ENCODE assay signal across 9 mouse cellular contexts in genomic region chr16:17489469-17490111, GRCm38 (mm10). TPM values are rescaled to one million over a fixed set of nuclear protein-coding genes. Genes with fewer than 3 reads are reported as not detected.
DNase-seq lines count a peak whose midpoint lies in the region; ATAC-seq and TF ChIP-seq lines count a peak whose summit lies in the region.
"Had no signal": no experiment of that assay in that cellular context is flagged by ENCODE, and none has a peak within 500 bp of the region (broad histone marks: within the 10 kb centered on the region; RNA-seq: fewer than 3 reads in every experiment).

Gene Aifm3, plus strand, starts transcription at chr16:17489611.

- ATAC-seq in embryonic facial prominence, embryonic 13.5 days (ENCODE audit: insufficient number of reproducible peaks, insufficient read depth, low FRiP score, low TSS enrichment, low read depth) = no peak
- peak; percentile 50 for ATAC-seq in hindbrain, postnatal 0 days
- peak; percentile 82 for ATAC-seq in liver, embryonic 11.5 days (replicated peaks; ENCODE audit: low FRiP score)

- 0 out of 2 replicates have a peak, but pooled peaks have one; percentile 7 for TF ChIP-seq CTCF in hindbrain, postnatal 0 days (IDR thresholded peaks at IDR 0.05; ENCODE audit: low read depth)

- 0 out of 2 replicates have a peak within 1 kb of the TSS, but pooled peaks have one; percentile 56 for H3K27ac ChIP-seq in heart, embryonic 10.5 days
- H3K27ac ChIP-seq in embryonic facial prominence, embryonic 13.5 days = no peak within 1 kb of the TSS
- no peak within 1 kb of the TSS for H3K27ac ChIP-seq in hindbrain, postnatal 0 days
- 0 out of 2 replicates have a peak within 1 kb of the TSS, but pooled peaks have one; percentile 17 for H3K27ac ChIP-seq in liver, embryonic 11.5 days (ENCODE audit: low read depth, low read length)

- peaks cover 38% of the 10 kb centered on the region for H3K27me3 ChIP-seq in heart, embryonic 10.5 days (ENCODE audit: insufficient read depth, poor library complexity, severe bottlenecking)
- H3K27me3 ChIP-seq in embryonic facial prominence, embryonic 13.5 days = peaks cover 42% of the 10 kb centered on the region
- H3K27me3 ChIP-seq in hindbrain, postnatal 0 days (ENCODE audit: insufficient read depth, low read length) = no peaks in the 10 kb centered on the region
- H3K27me3 ChIP-seq in liver, embryonic 11.5 days (replicated peaks; ENCODE audit: control insufficient read depth, insufficient read depth, low read length) = peaks cover 18% of the 10 kb centered on the region

- 2% methylated on average over 47 of the region's 47 CpGs for WGBS in heart, embryonic 10.5 days
- 1% methylated on average over 47 of the region's 47 CpGs for WGBS in embryonic facial prominence, embryonic 13.5 days
- WGBS in hindbrain, postnatal 0 days = 1% methylated on average over 44 of the region's 47 CpGs
- WGBS in liver, embryonic 11.5 days = 4% methylated on average over 47 of the region's 47 CpGs

- peaks cover 27% of the 10 kb centered on the region for H3K36me3 ChIP-seq in heart, embryonic 10.5 days
- peaks cover 30% of the 10 kb centered on the region for H3K36me3 ChIP-seq in embryonic facial prominence, embryonic 13.5 days
- peaks cover 10% of the 10 kb centered on the region for H3K36me3 ChIP-seq in hindbrain, postnatal 0 days (ENCODE audit: insufficient read depth, low read length)
- peaks cover 9% of the 10 kb centered on the region for H3K36me3 ChIP-seq in liver, embryonic 11.5 days (ENCODE audit: control insufficient read depth, insufficient read depth, low read length)

- peak within 1 kb of the TSS; percentile 66 for H3K9ac ChIP-seq in embryonic facial prominence, embryonic 13.5 days
- H3K9ac ChIP-seq in hindbrain, postnatal 0 days (replicated peaks; ENCODE audit: low read length) = no peak within 1 kb of the TSS; the same call in 1 of the 2 replicates
- H3K9ac ChIP-seq in liver, embryonic 11.5 days (ENCODE audit: low read depth, low read length) = peak within 1 kb of the TSS; percentile 46; the same call in 1 of the 2 replicates

- H3K9me3 ChIP-seq in heart, embryonic 10.5 days = no peaks in the 10 kb centered on the region
- no peaks in the 10 kb centered on the region for H3K9me3 ChIP-seq in embryonic facial prominence, embryonic 13.5 days
- no peaks in the 10 kb centered on the region for H3K9me3 ChIP-seq in hindbrain, postnatal 0 days (ENCODE audit: low read length)
- H3K9me3 ChIP-seq in liver, embryonic 11.5 days (ENCODE audit: control insufficient read depth, low read length) = no peaks in the 10 kb centered on the region

- peaks cover 27% of the 10 kb centered on the region for H3K4me1 ChIP-seq in heart, embryonic 10.5 days
- peaks cover 16% of the 10 kb centered on the region for H3K4me1 ChIP-seq in embryonic facial prominence, embryonic 13.5 days
- no peaks in the 10 kb centered on the region; the same call in 1 of the 2 replicates for H3K4me1 ChIP-seq in hindbrain, postnatal 0 days (ENCODE audit: insufficient read depth, low read length)
- 0 out of 2 replicates have a peak, but pooled peaks cover 8% of the 10 kb centered on the region for H3K4me1 ChIP-seq in liver, embryonic 11.5 days (replicated peaks; ENCODE audit: control insufficient read depth, insufficient read depth, low read length)

- peak within 1 kb of the TSS; percentile 85 for H3K4me2 ChIP-seq in embryonic facial prominence, embryonic 13.5 days
- H3K4me2 ChIP-seq in hindbrain, postnatal 0 days (ENCODE audit: low read depth, low read length) = peak within 1 kb of the TSS; percentile 89
- H3K4me2 ChIP-seq in liver, embryonic 11.5 days = peak within 1 kb of the TSS; percentile 87

- H3K4me3 ChIP-seq in heart, embryonic 10.5 days = peak within 1 kb of the TSS; percentile 64
- H3K4me3 ChIP-seq in embryonic facial prominence, embryonic 13.5 days = peak within 1 kb of the TSS; percentile 48
- peak within 1 kb of the TSS; percentile 46 for H3K4me3 ChIP-seq in hindbrain, postnatal 0 days (ENCODE audit: low read length)
- H3K4me3 ChIP-seq in liver, embryonic 11.5 days (ENCODE audit: low read depth, low read length) = peak within 1 kb of the TSS; percentile 55
- H3K4me3 ChIP-seq: myocyte had no signal

- no peak for DNase-seq in heart, embryonic 10.5 days (ENCODE audit: low spot score)
- DNase-seq in heart, adult 8-10 months (ENCODE audit: low spot score) = no peak
- peak; percentile 72 for DNase-seq in adrenal gland, adult 2 months
- DNase-seq in hindbrain, postnatal 0 days (ENCODE audit: low spot score) = no peak
- no peak for DNase-seq in liver, embryonic 11.5 days (ENCODE audit: low spot score)
- peak; percentile 40 for DNase-seq in retina, embryonic 14.5 days (ENCODE audit: low spot score)
- no peak for DNase-seq in right cerebral cortex, postnatal 14 days

RNA-seq across cellular contexts. Expression of gene Aifm3, which starts in this region (rescaled TPM):
- 0.71 and 0.97 TPM in 2 replicates for polyA plus RNA-seq in heart, embryonic 10.5 days (2016; fragmentation: Nextera tagmentation; extraction: Ambion mirVana)
- total RNA-seq in heart, adult 8-10 months (2022) = under 1 TPM in 1 of 4 experiments, not detected in 3; 0.35 TPM
- total RNA-seq in adrenal gland, adult 2 months (2021) = 1 to 10 TPM; 6.1 to 9.0 TPM
- polyA plus RNA-seq in adrenal gland, adult 2 months (2012; rRNA removed) = 10.2 and 13.8 TPM in 2 replicates
- 1.1 and 2.0 TPM in 2 replicates for polyA plus RNA-seq in embryonic facial prominence, embryonic 13.5 days (2015; fragmentation: Nextera tagmentation; extraction: Ambion mirVana)
- 13.8 and 16.8 TPM in 2 replicates for total RNA-seq in hindbrain, postnatal 0 days (2014; rRNA removed)
- polyA plus RNA-seq in hindbrain, postnatal 0 days (2015; fragmentation: Nextera tagmentation; extraction: Ambion mirVana) = 15.7 and 17.4 TPM in 2 replicates
- polyA plus RNA-seq in liver, embryonic 11.5 days (2014; fragmentation: Nextera tagmentation; extraction: Ambion mirVana) = 0.84 and 1.1 TPM in 2 replicates

Comparison
In these comparisons a context has a peak if more than half of its experiments do, and no peak if none do; other contexts are left out.
1. RNA of gene Aifm3 (total RNA-seq): 13.8 to 16.8 TPM in hindbrain, postnatal 0 days and 6.1 to 9.0 TPM in adrenal gland, adult 2 months; 0.35 TPM in heart, adult 8-10 months; every median in the first group is over 4 times any median in the second.
2. DNase-seq: peak in adrenal gland, adult 2 months (single experiment) and retina, embryonic 14.5 days (single experiment); none in heart, embryonic 10.5 days (single experiment), heart, adult 8-10 months (single experiment), hindbrain, postnatal 0 days (single experiment), liver, embryonic 11.5 days (single experiment) and right cerebral cortex, postnatal 14 days (single experiment).
3. H3K27ac ChIP-seq: peak in heart, embryonic 10.5 days (single experiment) and liver, embryonic 11.5 days (single experiment); none in embryonic facial prominence, embryonic 13.5 days (single experiment) and hindbrain, postnatal 0 days (single experiment).
4. Peak in every context shown above with its lines, with median percentiles within 50 percentile points of each other: H3K4me3 ChIP-seq and H3K4me2 ChIP-seq.